Mouse (Mus musculus): ENCODE results near the gene Rgl1. TPM values are rescaled to one million over a fixed set of nuclear protein-coding genes. Genes with fewer than 3 reads are reported as not detected.

Rgl1 gene
- polyA plus RNA-seq, 1 experiment: 3.0 TPM

- Histone ChIP-seq H3K36me3 (ENCODE audit: control insufficient read depth, insufficient read depth, low read length, poor library complexity, severe bottlenecking) (peaks cover 49% of the 10 kb centered on the region), H3K9me3 (replicated peaks; ENCODE audit: control insufficient read depth, insufficient read depth, low read length, poor library complexity, severe bottlenecking) (no peaks in the 10 kb centered on the region), H3K27me3 (ENCODE audit: control insufficient read depth, insufficient read depth, low read length, poor library complexity, severe bottlenecking) (no peaks in the 10 kb centered on the region), H3K4me1 (ENCODE audit: control insufficient read depth, insufficient read depth, low read length) (no peaks in the 10 kb centered on the region), H3K27ac (ENCODE audit: insufficient read depth, low read length) (no peak overlapping the region), H3K9ac (ENCODE audit: low read depth, poor library complexity, severe bottlenecking) (no peak overlapping the region), H3K4me3 (ENCODE audit: low read depth, low read length) (no peak overlapping the region)
- no peak for TF ChIP-seq EP300 (IDR thresholded peaks at IDR 0.05; ENCODE audit: insufficient read depth, low read depth, low read length)
- no peak for TF ChIP-seq CTCF (IDR thresholded peaks at IDR 0.05; ENCODE audit: low read depth, low read length)
- TF ChIP-seq POLR2A (IDR thresholded peaks at IDR 0.05; ENCODE audit: insufficient read depth, low read length): no peak
Observed at GRCm38 (mm10) chr1:152771016-152771415, 4.9 kb upstream of the Rgl1 start.

GRCm38 (mm10) chr1:152767749-152768488 lies 1.8 kb upstream of the Rgl1 start:
- Histone ChIP-seq H3K27me3 (ENCODE audit: control insufficient read depth, insufficient read depth, low read length, poor library complexity, severe bottlenecking) (peaks cover 4% of the 10 kb centered on the region; the same call in 1 of the 2 replicates), H3K36me3 (ENCODE audit: control insufficient read depth, insufficient read depth, low read length, poor library complexity, severe bottlenecking) (peaks cover 37% of the 10 kb centered on the region), H3K27ac (ENCODE audit: insufficient read depth, low read length) (no peak overlapping the region), H3K4me3 (ENCODE audit: low read depth, low read length) (no peak overlapping the region), H3K9me3 (replicated peaks; ENCODE audit: control insufficient read depth, insufficient read depth, low read length, poor library complexity, severe bottlenecking) (no peaks in the 10 kb centered on the region), H3K9ac (ENCODE audit: low read depth, poor library complexity, severe bottlenecking) (no peak overlapping the region), H3K4me1 (ENCODE audit: control insufficient read depth, insufficient read depth, low read length) (no peaks in the 10 kb centered on the region)
- TF ChIP-seq EP300 (IDR thresholded peaks at IDR 0.05; ENCODE audit: insufficient read depth, low read depth, low read length) (no peak), POLR2A (IDR thresholded peaks at IDR 0.05; ENCODE audit: insufficient read depth, low read length) (no peak), CTCF (IDR thresholded peaks at IDR 0.05; ENCODE audit: low read depth, low read length) (peak; percentile 3)

- Histone ChIP-seq H3K4me1 (ENCODE audit: control insufficient read depth, insufficient read depth, low read length) (no peaks in the 10 kb centered on the region), H3K4me3 (ENCODE audit: low read depth, low read length) (peak overlapping the region; percentile 97), H3K9ac (ENCODE audit: low read depth, poor library complexity, severe bottlenecking) (peak overlapping the region; percentile 90), H3K36me3 (ENCODE audit: control insufficient read depth, insufficient read depth, low read length, poor library complexity, severe bottlenecking) (peaks cover 29% of the 10 kb centered on the region), H3K27me3 (ENCODE audit: control insufficient read depth, insufficient read depth, low read length, poor library complexity, severe bottlenecking) (peaks cover 4% of the 10 kb centered on the region; the same call in 1 of the 2 replicates), H3K27ac (ENCODE audit: insufficient read depth, low read length) (no peak overlapping the region), H3K9me3 (replicated peaks; ENCODE audit: control insufficient read depth, insufficient read depth, low read length, poor library complexity, severe bottlenecking) (no peaks in the 10 kb centered on the region)
- TF ChIP-seq POLR2A (IDR thresholded peaks at IDR 0.05; ENCODE audit: insufficient read depth, low read length): no peak
- TF ChIP-seq EP300 (IDR thresholded peaks at IDR 0.05; ENCODE audit: insufficient read depth, low read depth, low read length): no peak
- no peak for TF ChIP-seq CTCF (IDR thresholded peaks at IDR 0.05; ENCODE audit: low read depth, low read length)
Observed at GRCm38 (mm10) chr1:152766804-152767748, 925 bp upstream of the Rgl1 start.

GRCm38 (mm10) chr1:152761791-152762190 lies 4.4 kb downstream of the Rgl1 start:
- TF ChIP-seq EP300 (IDR thresholded peaks at IDR 0.05; ENCODE audit: insufficient read depth, low read depth, low read length) (no peak), POLR2A (IDR thresholded peaks at IDR 0.05; ENCODE audit: insufficient read depth, low read length) (no peak), CTCF (IDR thresholded peaks at IDR 0.05; ENCODE audit: low read depth, low read length) (no peak)
- Histone ChIP-seq H3K36me3 (ENCODE audit: control insufficient read depth, insufficient read depth, low read length, poor library complexity, severe bottlenecking) (no peaks in the 10 kb centered on the region), H3K27me3 (ENCODE audit: control insufficient read depth, insufficient read depth, low read length, poor library complexity, severe bottlenecking) (peaks cover 4% of the 10 kb centered on the region; the same call in 1 of the 2 replicates), H3K4me3 (ENCODE audit: low read depth, low read length) (no peak overlapping the region), H3K9me3 (replicated peaks; ENCODE audit: control insufficient read depth, insufficient read depth, low read length, poor library complexity, severe bottlenecking) (no peaks in the 10 kb centered on the region), H3K4me1 (ENCODE audit: control insufficient read depth, insufficient read depth, low read length) (no peaks in the 10 kb centered on the region), H3K9ac (ENCODE audit: low read depth, poor library complexity, severe bottlenecking) (no peak overlapping the region), H3K27ac (ENCODE audit: insufficient read depth, low read length) (no peak overlapping the region)

GRCm38 (mm10) chr1:152750312-152750965 lies 15.7 kb downstream of the Rgl1 start, which contains the start of gene Apobec4:
Apobec4 (plus strand) TSS chr1:152750551.
- Histone ChIP-seq H3K27ac (ENCODE audit: insufficient read depth, low read length) (no peak within 1 kb of the TSS), H3K9me3 (replicated peaks; ENCODE audit: control insufficient read depth, insufficient read depth, low read length, poor library complexity, severe bottlenecking) (no peaks in the 10 kb centered on the region), H3K9ac (ENCODE audit: low read depth, poor library complexity, severe bottlenecking) (no peak within 1 kb of the TSS), H3K27me3 (ENCODE audit: control insufficient read depth, insufficient read depth, low read length, poor library complexity, severe bottlenecking) (no peaks in the 10 kb centered on the region), H3K4me3 (ENCODE audit: low read depth, low read length) (no peak within 1 kb of the TSS), H3K4me1 (ENCODE audit: control insufficient read depth, insufficient read depth, low read length) (no peaks in the 10 kb centered on the region), H3K36me3 (ENCODE audit: control insufficient read depth, insufficient read depth, low read length, poor library complexity, severe bottlenecking) (no peaks in the 10 kb centered on the region)
- no peak for TF ChIP-seq POLR2A (IDR thresholded peaks at IDR 0.05; ENCODE audit: insufficient read depth, low read length)
- TF ChIP-seq CTCF (IDR thresholded peaks at IDR 0.05; ENCODE audit: low read depth, low read length): no peak
- TF ChIP-seq EP300 (IDR thresholded peaks at IDR 0.05; ENCODE audit: insufficient read depth, low read depth, low read length): no peak
